Mouse (Mus musculus) megakaryocyte-erythroid progenitor cell, adult 5-6 weeks (primary cell): ENCODE measurements around the gene Tmem238. TPM values are rescaled to one million over a fixed set of nuclear protein-coding genes. Genes with fewer than 3 reads are reported as not detected.

ENCODE experiments used
- ATAC-seq: replicated peaks from 2 replicates; pipeline ENCODE4 v1.8.0; 2016; ENCODE audit warnings: mild to moderate bottlenecking, inconsistent platforms; ENCODE audit not compliant: severe bottlenecking, poor library complexity, low FRiP score, low TSS enrichment
- total RNA-seq, 2 experiments: library from RNA; stranded (forward) in 1 of 2; stranded (reverse) in 1 of 2; fragments of 200-1000, 215-1000 nt in 1 of 2; fragments of >200 nt in 1 of 2; fragmentation: Nextera tagmentation in 1 of 2; gene quantifications; 2 replicates each; pipeline ENCODE4 v1.2.3; 2014 to 2017

Gene Tmem238
- total RNA-seq, 2 experiments from 2014 or later = 15.1 to 26.1 TPM

DNA sequence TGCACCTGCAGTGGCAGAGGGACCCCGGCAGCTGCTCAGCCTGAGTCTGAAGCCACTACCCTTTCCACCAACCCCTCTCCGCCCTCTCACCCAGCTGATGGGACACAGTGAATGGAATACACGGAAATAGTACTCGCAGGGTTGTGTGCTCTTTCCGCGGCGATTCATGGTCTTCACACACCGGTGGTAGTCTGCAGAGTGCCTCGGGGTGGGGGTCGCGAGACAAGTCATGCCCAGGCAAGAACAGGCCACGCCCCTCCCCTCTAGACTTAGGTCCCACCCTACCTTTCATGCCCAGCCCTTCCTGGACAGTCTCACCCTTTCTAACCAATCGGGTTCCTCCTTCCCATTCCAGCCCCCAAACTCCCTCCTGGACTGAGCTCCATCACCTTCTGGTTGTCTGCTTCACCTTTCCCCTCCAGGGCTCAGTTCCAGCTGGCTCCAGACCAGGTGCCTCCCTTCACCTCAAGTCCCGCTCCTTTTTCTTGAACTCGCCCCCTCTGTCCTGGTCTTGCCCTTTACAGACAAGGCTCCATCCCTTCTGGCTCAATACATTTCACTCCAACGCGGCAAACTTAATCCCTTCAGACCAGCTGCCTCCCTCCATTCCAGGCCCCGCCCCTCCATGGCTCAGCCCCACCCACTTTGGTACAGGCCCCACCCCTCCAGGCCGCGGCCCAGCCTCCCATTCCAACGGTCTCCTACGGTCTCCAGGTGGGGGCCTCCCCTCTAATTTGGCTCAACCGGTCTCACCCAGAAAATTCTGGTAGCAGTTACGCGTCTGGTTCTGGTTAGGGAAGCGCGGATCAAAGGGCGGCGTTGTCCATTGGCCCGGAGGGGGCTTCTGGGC lies 37.3 kb downstream of the Tmem238 start:
- ATAC-seq = peak; percentile 56

DNA sequence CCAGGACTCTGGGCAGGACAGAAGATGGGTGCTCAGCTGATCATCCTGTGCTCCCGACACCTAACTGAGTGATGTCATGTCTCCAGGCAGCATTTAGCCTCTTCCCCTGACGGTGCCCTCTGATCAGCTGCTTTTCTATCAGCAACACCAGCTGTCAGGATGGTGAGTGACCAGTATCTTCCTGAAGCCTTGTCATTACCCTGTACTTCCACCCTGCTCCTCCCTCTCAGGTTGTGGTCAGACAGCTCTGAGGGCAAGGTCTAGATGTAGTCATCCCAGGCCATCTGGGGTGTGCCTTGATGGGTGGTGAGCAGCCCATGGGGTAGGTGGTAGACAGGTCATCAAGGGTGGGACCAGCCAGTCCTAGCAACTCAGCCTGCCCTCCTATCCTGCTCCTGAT lies 40.3 kb downstream of the Tmem238 start:
- ATAC-seq = no peak

DNA sequence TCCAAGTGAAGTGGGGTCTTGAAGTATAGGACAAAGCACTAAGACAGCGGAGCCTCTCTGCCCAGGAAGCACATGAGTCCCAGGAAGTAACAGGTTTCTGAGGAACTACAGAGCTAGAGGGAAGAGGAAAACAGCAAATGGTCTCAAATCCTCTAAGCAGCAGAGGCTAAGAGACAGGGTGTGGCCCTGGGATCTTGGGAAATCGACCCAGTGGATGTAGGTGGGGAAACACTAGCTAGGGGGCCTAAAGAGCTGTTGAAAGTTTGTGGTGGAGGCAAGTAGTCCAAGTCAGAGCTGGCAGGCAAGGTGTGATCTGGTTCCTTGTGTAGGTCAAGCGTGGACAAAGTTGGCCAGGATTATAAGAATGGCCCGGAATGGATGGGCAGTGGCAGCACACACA lies 41.1 kb downstream of the Tmem238 start:
- ATAC-seq = no peak

- peak; percentile 64 for ATAC-seq
These were observed 42.1 kb downstream of the Tmem238 start for GRCm38 (mm10) chr7:4747156-4747899.

DNA sequence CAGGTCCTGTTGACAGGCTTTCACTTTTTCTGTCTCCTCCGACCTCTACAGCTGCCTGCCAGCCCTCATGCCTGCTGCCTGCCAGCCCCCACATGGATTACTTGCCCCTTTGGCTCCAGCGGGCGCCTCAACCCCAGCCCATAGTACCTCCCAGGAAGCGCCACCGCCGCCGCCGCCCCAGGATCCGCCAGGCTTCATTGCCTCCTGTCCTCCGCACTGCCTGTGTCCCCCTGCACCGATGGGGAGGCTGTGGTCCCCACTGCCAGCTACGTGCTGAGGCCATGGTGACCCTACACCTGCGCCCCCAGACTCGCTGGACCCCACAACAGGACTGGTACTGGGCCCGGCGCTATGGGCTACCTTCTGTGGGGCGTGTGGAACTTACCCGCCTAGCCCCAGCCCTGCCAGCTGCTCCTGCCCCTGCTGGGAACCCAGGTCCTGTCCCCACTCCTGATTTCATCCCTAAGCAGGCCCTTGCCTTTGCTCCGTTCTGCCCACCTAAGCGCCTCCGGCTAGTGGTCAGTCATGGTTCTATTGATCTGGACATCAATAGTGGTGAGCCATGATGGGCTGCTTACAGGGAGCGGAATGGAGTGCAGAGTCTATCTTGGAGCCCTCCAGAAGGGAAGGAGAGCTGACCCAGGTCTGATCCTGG lies 43.0 kb downstream of the Tmem238 start:
- no peak for ATAC-seq

GRCm38 (mm10) chr7:4744886-4745285 lies 44.6 kb downstream of the Tmem238 start:
- no peak for ATAC-seq

DNA sequence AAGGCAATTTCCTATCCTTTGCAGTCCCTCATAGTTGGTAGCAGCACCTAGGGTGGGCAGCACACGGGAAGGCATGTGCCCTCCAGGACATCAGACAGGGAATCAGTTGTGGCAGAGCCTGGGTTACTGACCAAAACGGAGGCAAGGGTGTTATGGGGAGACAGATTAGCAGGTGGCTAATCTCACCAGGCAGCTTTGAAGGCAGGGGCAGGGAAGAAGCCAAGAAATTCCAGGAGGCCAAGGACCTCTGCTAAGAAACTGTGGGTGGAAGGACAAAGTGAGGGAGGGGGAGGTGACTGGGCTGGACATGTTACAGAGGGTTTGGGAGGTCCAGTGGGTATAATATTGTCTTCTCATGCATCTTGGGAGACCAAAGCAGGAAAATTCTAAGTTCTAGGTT lies 46.1 kb downstream of the Tmem238 start:
- no peak for ATAC-seq

DNA sequence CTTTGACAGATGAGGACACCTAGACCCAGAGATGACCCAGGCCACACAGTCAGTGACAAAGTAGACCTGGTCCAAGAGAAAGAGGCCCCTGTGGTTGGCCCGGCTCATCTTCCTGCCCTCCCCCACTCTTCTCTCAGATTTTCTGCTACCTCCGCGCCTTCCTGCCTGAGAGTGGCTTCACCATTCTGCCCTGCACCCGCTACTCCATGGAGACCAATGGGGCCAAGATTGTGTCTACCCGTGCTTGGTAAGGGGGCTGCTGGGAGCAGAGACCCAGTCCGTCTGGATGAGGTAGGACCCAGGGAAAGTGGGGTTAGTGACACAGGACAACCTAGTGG lies 47.0 kb downstream of the Tmem238 start:
- no peak for ATAC-seq

- ATAC-seq = no peak
These were observed 47.6 kb downstream of the Tmem238 start for GRCm38 (mm10) chr7:4741672-4742481.

DNA sequence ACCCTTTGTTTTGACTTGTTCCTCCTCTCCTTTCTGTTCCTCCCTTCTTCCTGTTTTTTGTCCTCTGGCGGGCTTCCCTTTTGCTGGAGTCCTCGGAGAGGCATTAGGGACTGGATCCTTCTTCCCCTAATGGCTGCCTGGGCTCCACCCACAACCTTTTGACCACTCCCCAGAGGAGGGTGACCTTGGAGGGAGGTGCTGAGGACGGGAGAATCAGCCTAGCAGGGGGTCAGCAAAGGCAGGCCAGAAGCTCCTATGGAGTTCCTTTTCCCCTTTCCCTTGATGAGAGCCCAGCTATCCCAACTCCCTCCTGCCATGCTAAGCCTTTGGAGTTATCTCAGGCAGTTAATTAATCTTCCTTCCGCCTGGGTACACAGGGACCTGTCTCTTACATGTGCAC lies 48.3 kb downstream of the Tmem238 start:
- ATAC-seq = 0 out of 2 replicates have a peak, but pooled peaks have one; percentile 34

- no peak for ATAC-seq
These were observed 49.1 kb downstream of the Tmem238 start for GRCm38 (mm10) chr7:4740309-4740727.

DNA sequence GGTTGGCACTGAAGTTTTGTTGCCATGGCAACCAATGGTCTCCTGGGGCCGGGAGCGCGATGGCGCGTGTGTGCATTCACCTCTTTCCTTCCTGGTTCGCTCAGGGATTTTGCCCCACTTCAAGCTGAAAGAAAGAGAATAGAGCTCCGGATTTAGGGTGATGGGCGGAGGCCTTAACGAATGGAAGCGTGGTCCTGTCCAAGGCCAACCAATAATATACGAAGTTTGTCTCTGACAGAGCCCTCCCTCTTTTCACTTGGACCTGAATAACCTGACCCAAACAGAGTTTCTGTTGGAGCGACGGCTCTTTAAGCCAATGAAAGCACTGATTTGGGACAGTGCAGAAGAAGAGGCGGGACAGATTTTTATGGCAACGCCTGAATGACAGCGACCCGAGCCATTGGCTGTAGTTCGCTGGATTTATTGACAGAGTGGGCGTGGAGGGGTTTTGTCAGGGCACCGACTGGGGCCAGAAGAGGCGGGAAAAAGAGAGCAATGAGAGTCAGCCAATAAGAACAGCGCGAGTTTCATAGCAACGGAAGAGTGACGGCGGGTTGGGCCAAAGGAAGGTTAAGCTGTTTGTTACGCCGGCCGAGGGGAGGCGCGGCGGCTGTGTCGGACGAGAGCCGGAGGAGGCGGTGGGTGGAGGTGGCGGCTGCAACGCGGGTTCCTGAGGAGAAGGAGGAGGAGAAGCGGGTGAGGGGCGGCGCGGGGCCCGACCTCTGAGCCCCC lies 49.7 kb downstream of the Tmem238 start, which contains the start of gene Kmt5c:
Gene Kmt5c (plus strand): TSS at position 572 of the 732 bp plus-strand sequence.
- peak; percentile 84 for ATAC-seq

DNA sequence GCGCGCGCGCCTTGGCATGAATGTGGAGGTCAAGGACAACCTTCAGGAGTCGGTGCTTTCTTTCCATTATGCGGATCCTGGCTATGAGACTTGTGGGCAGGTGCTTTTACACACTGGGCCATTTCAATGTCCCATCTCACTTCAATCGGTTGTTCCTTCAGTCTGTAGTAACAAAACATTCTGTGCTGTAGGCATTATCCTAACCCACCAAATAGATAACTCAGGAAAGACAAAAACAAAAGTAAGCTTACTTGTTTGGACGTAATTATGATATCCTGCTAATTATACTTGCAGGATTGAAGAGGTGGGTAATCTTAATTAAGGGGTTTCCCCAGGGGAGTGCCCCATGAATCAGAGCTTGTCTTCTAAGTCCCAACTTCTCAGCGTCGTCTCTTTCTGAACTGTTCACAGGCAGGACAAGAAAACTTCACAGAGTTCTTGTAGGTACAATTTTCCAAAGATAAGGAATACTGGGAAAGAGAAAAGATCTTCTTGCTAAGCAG lies 50.4 kb downstream of the Tmem238 start:
- no peak for ATAC-seq

Other genes with a start within 250 kb of the Tmem238 start
Only the 30 nearest of the 31 such genes appear.
- 0.42 TPM in 1 of 2 replicates, not detected in the other for gene Syt5, start 242.1 kb downstream of the Tmem238 start, total RNA-seq (2014; fragmentation: Nextera tagmentation)
- not detected in 2 replicates for gene Syt5, start 242.1 kb downstream of the Tmem238 start, total RNA-seq (2017)
- not detected in 2 replicates for gene Ptprh, start 185.6 kb downstream of the Tmem238 start, total RNA-seq (2014; fragmentation: Nextera tagmentation)
- gene Ptprh, start 185.6 kb downstream of the Tmem238 start, total RNA-seq (2017) = 0.46 TPM in 1 of 2 replicates, not detected in the other
- gene Tmem86b, start 158.2 kb downstream of the Tmem238 start, total RNA-seq (2014; fragmentation: Nextera tagmentation) = 17.6 and 19.4 TPM in 2 replicates
- 7.7 and 15.6 TPM in 2 replicates for gene Tmem86b, start 158.2 kb downstream of the Tmem238 start, total RNA-seq (2017)
- gene Ppp6r1, start 130.6 kb downstream of the Tmem238 start, total RNA-seq (2014; fragmentation: Nextera tagmentation) = 81.4 and 118 TPM in 2 replicates
- 82.5 and 90.9 TPM in 2 replicates for gene Ppp6r1, start 130.6 kb downstream of the Tmem238 start, total RNA-seq (2017)
- 69.0 and 77.0 TPM in 2 replicates for gene Hspbp1, start 104.6 kb downstream of the Tmem238 start, total RNA-seq (2014; fragmentation: Nextera tagmentation)
- gene Hspbp1, start 104.6 kb downstream of the Tmem238 start, total RNA-seq (2017) = 44.9 and 47.4 TPM in 2 replicates
- gene Brsk1, start 99.1 kb downstream of the Tmem238 start, total RNA-seq (2014; fragmentation: Nextera tagmentation) = not detected in 2 replicates
- not detected in 2 replicates for gene Brsk1, start 99.1 kb downstream of the Tmem238 start, total RNA-seq (2017)
- gene Tmem150b, start 64.4 kb downstream of the Tmem238 start, total RNA-seq (2014; fragmentation: Nextera tagmentation) = not detected in 2 replicates
- 0.33 and 1.1 TPM in 2 replicates for gene Tmem150b, start 64.4 kb downstream of the Tmem238 start, total RNA-seq (2017)
- 75.8 and 96.3 TPM in 2 replicates for gene Kmt5c, start 49.5 kb downstream of the Tmem238 start, total RNA-seq (2014; fragmentation: Nextera tagmentation)
- gene Kmt5c, start 49.5 kb downstream of the Tmem238 start, total RNA-seq (2017) = 25.6 and 52.4 TPM in 2 replicates
- 279 and 377 TPM in 2 replicates for gene Cox6b2, start 36.6 kb downstream of the Tmem238 start, total RNA-seq (2014; fragmentation: Nextera tagmentation)
- gene Cox6b2, start 36.6 kb downstream of the Tmem238 start, total RNA-seq (2017) = 151 and 283 TPM in 2 replicates
- not detected in 2 replicates for gene Fam71e2, start 18.4 kb downstream of the Tmem238 start, total RNA-seq (2014; fragmentation: Nextera tagmentation)
- not detected in 2 replicates for gene Fam71e2, start 18.4 kb downstream of the Tmem238 start, total RNA-seq (2017)
- gene Il11, start 6.8 kb downstream of the Tmem238 start, total RNA-seq (2014; fragmentation: Nextera tagmentation) = not detected in 2 replicates
- 0.15 TPM in 1 of 2 replicates, not detected in the other for gene Il11, start 6.8 kb downstream of the Tmem238 start, total RNA-seq (2017)
- gene Tmem190, start 6.7 kb downstream of the Tmem238 start, total RNA-seq (2014; fragmentation: Nextera tagmentation) = not detected in 2 replicates
- gene Tmem190, start 6.7 kb downstream of the Tmem238 start, total RNA-seq (2017) = not detected in 2 replicates
- gene Rpl28, start 3.2 kb upstream of the Tmem238 start, total RNA-seq (2014; fragmentation: Nextera tagmentation) = 3,204 and 3,219 TPM in 2 replicates
- gene Rpl28, start 3.2 kb upstream of the Tmem238 start, total RNA-seq (2017) = 676 and 1,069 TPM in 2 replicates
- 291 and 381 TPM in 2 replicates for gene Ube2s, start 22.9 kb upstream of the Tmem238 start, total RNA-seq (2014; fragmentation: Nextera tagmentation)
- gene Ube2s, start 22.9 kb upstream of the Tmem238 start, total RNA-seq (2017) = 146 and 204 TPM in 2 replicates
- gene Shisa7, start 55.0 kb upstream of the Tmem238 start, total RNA-seq (2014; fragmentation: Nextera tagmentation) = 0.31 TPM in 1 of 2 replicates, not detected in the other
- gene Shisa7, start 55.0 kb upstream of the Tmem238 start, total RNA-seq (2017) = not detected in 2 replicates
- 1.8 and 12.5 TPM in 2 replicates for gene Isoc2b, start 80.6 kb upstream of the Tmem238 start, total RNA-seq (2014; fragmentation: Nextera tagmentation)
- 13.3 and 86.2 TPM in 2 replicates for gene Isoc2b, start 80.6 kb upstream of the Tmem238 start, total RNA-seq (2017)
- 7.9 and 9.6 TPM in 2 replicates for gene Isoc2a, start 87.5 kb upstream of the Tmem238 start, total RNA-seq (2014; fragmentation: Nextera tagmentation)
- gene Isoc2a, start 87.5 kb upstream of the Tmem238 start, total RNA-seq (2017) = 7.4 and 13.2 TPM in 2 replicates
- gene Gm36210, start 116.9 kb upstream of the Tmem238 start, total RNA-seq (2014; fragmentation: Nextera tagmentation) = not detected in 2 replicates
- not detected in 2 replicates for gene Gm36210, start 116.9 kb upstream of the Tmem238 start, total RNA-seq (2017)
- 8.2 and 11.6 TPM in 2 replicates for gene Zfp628, start 125.6 kb upstream of the Tmem238 start, total RNA-seq (2014; fragmentation: Nextera tagmentation)
- gene Zfp628, start 125.6 kb upstream of the Tmem238 start, total RNA-seq (2017) = 1.1 and 1.2 TPM in 2 replicates
- gene Nat14, start 132.4 kb upstream of the Tmem238 start, total RNA-seq (2014; fragmentation: Nextera tagmentation) = 6.6 TPM in 1 of 2 replicates, not detected in the other
- 0.23 and 1.9 TPM in 2 replicates for gene Nat14, start 132.4 kb upstream of the Tmem238 start, total RNA-seq (2017)
- gene Ssc5d, start 136.1 kb upstream of the Tmem238 start, total RNA-seq (2014; fragmentation: Nextera tagmentation) = not detected in 2 replicates
- gene Ssc5d, start 136.1 kb upstream of the Tmem238 start, total RNA-seq (2017) = not detected in 2 replicates
- gene Sbk2, start 174.8 kb upstream of the Tmem238 start, total RNA-seq (2014; fragmentation: Nextera tagmentation) = 0.69 TPM in 1 of 2 replicates, not detected in the other
- gene Sbk2, start 174.8 kb upstream of the Tmem238 start, total RNA-seq (2017) = not detected in 2 replicates
- gene Sbk3, start 181.5 kb upstream of the Tmem238 start, total RNA-seq (2014; fragmentation: Nextera tagmentation) = not detected in 2 replicates
- not detected in 2 replicates for gene Sbk3, start 181.5 kb upstream of the Tmem238 start, total RNA-seq (2017)
- gene Zfp579, start 206.5 kb upstream of the Tmem238 start, total RNA-seq (2014; fragmentation: Nextera tagmentation) = 12.0 and 32.5 TPM in 2 replicates
- gene Zfp579, start 206.5 kb upstream of the Tmem238 start, total RNA-seq (2017) = 0.76 and 2.2 TPM in 2 replicates
- gene Zfp524, start 224.8 kb upstream of the Tmem238 start, total RNA-seq (2014; fragmentation: Nextera tagmentation) = 16.6 and 19.9 TPM in 2 replicates
- gene Zfp524, start 224.8 kb upstream of the Tmem238 start, total RNA-seq (2017) = 3.0 and 9.3 TPM in 2 replicates
- gene Fiz1, start 225.0 kb upstream of the Tmem238 start, total RNA-seq (2014; fragmentation: Nextera tagmentation) = 34.8 and 35.7 TPM in 2 replicates
- gene Fiz1, start 225.0 kb upstream of the Tmem238 start, total RNA-seq (2017) = 19.8 and 32.7 TPM in 2 replicates
- 2.6 TPM in 1 of 2 replicates, not detected in the other for gene Gm44973, start 225.8 kb upstream of the Tmem238 start, total RNA-seq (2014; fragmentation: Nextera tagmentation)
- not detected in 2 replicates for gene Gm44973, start 225.8 kb upstream of the Tmem238 start, total RNA-seq (2017)
- gene Zfp865, start 230.7 kb upstream of the Tmem238 start, total RNA-seq (2014; fragmentation: Nextera tagmentation) = 22.7 and 24.4 TPM in 2 replicates
- gene Zfp865, start 230.7 kb upstream of the Tmem238 start, total RNA-seq (2017) = 7.8 and 9.8 TPM in 2 replicates
- not detected in 2 replicates for gene Ccdc106, start 230.9 kb upstream of the Tmem238 start, total RNA-seq (2014; fragmentation: Nextera tagmentation)
- gene Ccdc106, start 230.9 kb upstream of the Tmem238 start, total RNA-seq (2017) = 0.42 and 0.56 TPM in 2 replicates
- 1.3 and 2.0 TPM in 2 replicates for gene 4632433K11Rik, start 244.5 kb upstream of the Tmem238 start, total RNA-seq (2014; fragmentation: Nextera tagmentation)
- gene 4632433K11Rik, start 244.5 kb upstream of the Tmem238 start, total RNA-seq (2017) = 0.23 TPM in 1 of 2 replicates, not detected in the other